Mouse (Mus musculus) heart, postnatal 0 days (tissue): Measurements from ENCODE around the gene Rmnd1.

ENCODE experiments used
- CTCF ChIP-seq: IDR thresholded peaks from 2 replicates; pipeline ENCODE4 v1.5.1; 2016; ENCODE audit warnings: antibody characterized with exemption, control low read depth, low read depth
- EP300 ChIP-seq: IDR thresholded peaks from 2 replicates; pipeline ENCODE4 v1.6.1; 2016; ENCODE audit warnings: antibody characterized with exemption, low read depth

GRCm38 (mm10) chr10:4364618-4365017 is 67.6 kb downstream of the Rmnd1 start:
- no peak for TF ChIP-seq CTCF
- TF ChIP-seq EP300, result no peak
